Mouse (Mus musculus) macrophage (primary cell): ENCODE measurements around the gene Ppm1f. TPM values are rescaled to one million over a fixed set of nuclear protein-coding genes. Genes with fewer than 3 reads are reported as not detected.
"Not testable (repeated sequence)": the region's sequence is repeated elsewhere in the genome, so short reads cannot be mapped to it uniquely, and the experiment has no call there.

Source experiments
- H3K27ac ChIP-seq: fragments of 350-480 bp; formaldehyde crosslinking; 2 replicates; pipeline ENCODE4 v1.9.0; 2021
- H3K36me3 ChIP-seq: fragments of 350-480 bp; formaldehyde crosslinking; 2 replicates; pipeline ENCODE4 v1.9.0; 2021; ENCODE audit errors: inconsistent target
- H3K4me3 ChIP-seq: fragments of 350-480 bp; formaldehyde crosslinking; 2 replicates; pipeline ENCODE4 v1.9.0; 2021; ENCODE audit errors: inconsistent target
- H3K79me2 ChIP-seq: fragments of 350-480 bp; formaldehyde crosslinking; 2 replicates; pipeline ENCODE4 v1.9.0; 2021; ENCODE audit errors: inconsistent target
- WGBS: methylation state at CpG from one replicate; pipeline ENCODE4 v1.1.7; 2026; ENCODE audit warnings: inconsistent platforms; ENCODE audit not compliant: missing documents; 5-methylcytosine and 5-hydroxymethylcytosine counted together
- polyA plus RNA-seq: library from polyadenylated mRNA; stranded (reverse); fragments of 250-400 nt; gene quantifications from 3 replicates; pipeline ENCODE4 v1.2.4, GENCODE M21; 2018; ENCODE audit warnings: inconsistent platforms

The Ppm1f gene
- polyA plus RNA-seq, 1 experiment from 2014 or later: 6.8 TPM

DNA sequence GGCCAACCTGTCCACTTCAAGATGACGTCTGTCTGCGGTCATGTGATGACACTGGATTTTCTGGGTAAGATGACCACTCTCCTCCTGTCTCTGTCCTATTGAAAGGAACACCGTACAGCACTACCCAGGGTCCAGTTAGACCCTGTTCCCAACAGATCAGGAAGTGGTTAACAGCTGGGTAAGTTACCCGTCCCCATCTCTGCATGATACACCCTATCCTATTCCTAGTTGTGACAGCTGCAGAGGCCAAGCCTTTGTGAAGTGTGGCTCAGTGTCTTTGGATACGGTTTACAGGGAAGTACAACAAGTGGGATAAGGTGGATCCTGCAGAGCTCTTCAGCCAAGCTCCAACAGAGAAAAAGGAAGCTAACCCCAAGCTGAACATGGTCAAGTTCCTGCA is 17.2 kb upstream of the Ppm1f start:
- H3K4me3 ChIP-seq: no peak overlapping the region
- 75% methylated on average over 5 of the region's 5 CpGs for WGBS
- H3K36me3 ChIP-seq: peaks cover 79% of the 10 kb centered on the region
- H3K79me2 ChIP-seq: peaks cover 3% of the 10 kb centered on the region; the same call in 1 of the 2 replicates
- H3K27ac ChIP-seq: no peak overlapping the region

DNA sequence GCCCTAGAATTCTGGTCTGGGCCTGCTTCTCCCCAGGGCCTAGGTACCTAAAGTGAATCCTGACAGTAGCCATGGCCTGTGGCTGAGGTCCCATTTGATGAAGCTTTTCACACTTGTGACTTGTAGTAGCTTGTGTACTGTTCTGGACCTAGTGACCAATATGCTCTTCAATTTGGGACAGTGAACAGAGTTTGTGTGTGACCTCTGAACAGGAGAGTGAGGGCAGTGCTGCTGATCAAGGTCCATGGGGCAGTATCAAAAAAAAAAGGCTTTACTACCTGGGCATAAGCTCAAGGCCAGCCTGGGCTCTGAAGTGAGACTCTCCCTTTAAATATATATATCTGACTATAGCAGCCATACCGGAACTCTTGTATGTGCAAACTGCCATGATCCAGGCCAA is 7.9 kb upstream of the Ppm1f start:
- no peak overlapping the region for H3K4me3 ChIP-seq
- H3K79me2 ChIP-seq: no peaks in the 10 kb centered on the region
- H3K36me3 ChIP-seq: peaks cover 95% of the 10 kb centered on the region
- no peak overlapping the region for H3K27ac ChIP-seq
- 100% methylated on average over 1 of the region's 1 CpGs for WGBS

DNA sequence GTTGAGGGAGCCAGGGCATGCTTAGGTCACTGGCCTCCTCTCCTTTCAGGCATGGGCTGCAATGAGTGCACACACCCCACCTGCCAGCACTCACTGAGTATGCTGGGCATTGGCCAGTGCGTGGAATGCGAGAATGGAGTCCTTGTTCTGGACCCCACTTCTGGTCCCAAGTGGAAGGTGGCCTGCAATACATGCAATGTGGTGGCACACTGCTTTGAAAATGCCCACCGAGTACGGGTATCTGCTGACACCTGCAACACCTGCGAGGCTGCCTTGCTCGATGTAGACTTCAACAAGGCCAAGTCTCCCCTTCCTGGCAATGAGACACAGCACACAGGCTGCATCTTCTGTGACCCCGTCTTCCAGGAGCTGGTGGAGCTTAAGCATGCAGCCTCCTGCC is 3.9 kb upstream of the Ppm1f start:
- whole genome bisulfite sequencing: 96% methylated on average over 7 of the region's 7 CpGs
- H3K27ac ChIP-seq: no peak overlapping the region
- no peak overlapping the region for H3K4me3 ChIP-seq
- H3K79me2 ChIP-seq: no peaks in the 10 kb centered on the region
- peaks cover 56% of the 10 kb centered on the region for H3K36me3 ChIP-seq

GRCm38 (mm10) chr16:16896015-16896381 is 271 bp upstream of the Ppm1f start:
- no peak overlapping the region for H3K27ac ChIP-seq
- WGBS: 9% methylated on average over 4 of the region's 4 CpGs
- peaks cover 20% of the 10 kb centered on the region for H3K36me3 ChIP-seq
- H3K4me3 ChIP-seq: no peak overlapping the region
- no peaks in the 10 kb centered on the region for H3K79me2 ChIP-seq

- Histone ChIP-seq H3K36me3 (peaks cover 8% of the 10 kb centered on the region; the same call in 1 of the 2 replicates), H3K79me2 (no peaks in the 10 kb centered on the region), H3K4me3 (peak overlapping the region; percentile 70), H3K27ac (no peak overlapping the region)
- WGBS: 28% methylated on average over 10 of the region's 10 CpGs
Observed at GRCm38 (mm10) chr16:16897056-16897584, 851 bp downstream of the Ppm1f start.

GRCm38 (mm10) chr16:16902329-16902728 is 6.1 kb downstream of the Ppm1f start:
- Histone ChIP-seq H3K4me3 (no peak overlapping the region), H3K27ac (no peak overlapping the region), H3K36me3 (no peaks in the 10 kb centered on the region; the same call in 1 of the 2 replicates), H3K79me2 (no peaks in the 10 kb centered on the region)
- 15% methylated on average over 4 of the region's 4 CpGs for WGBS

DNA sequence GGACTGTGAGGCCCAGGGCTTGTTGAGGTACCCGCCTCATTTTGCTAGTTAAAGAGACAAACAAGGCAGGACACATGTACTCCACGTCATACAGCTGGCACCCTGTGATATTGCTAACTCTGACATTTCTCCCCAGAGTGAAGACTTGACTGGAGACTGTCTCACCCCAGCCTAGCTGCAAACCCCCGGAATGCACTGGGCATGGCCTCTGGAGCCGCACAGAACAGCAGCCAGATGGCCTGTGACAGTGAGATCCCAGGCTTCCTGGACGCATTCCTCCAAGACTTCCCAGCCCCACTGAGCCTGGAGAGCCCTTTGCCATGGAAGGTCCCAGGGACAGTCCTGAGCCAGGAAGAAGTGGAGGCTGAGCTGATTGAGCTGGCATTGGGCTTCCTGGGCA is 6.9 kb downstream of the Ppm1f start:
- WGBS: 93% methylated on average over 5 of the region's 5 CpGs
- Histone ChIP-seq H3K79me2 (no peaks in the 10 kb centered on the region), H3K27ac (no peak overlapping the region), H3K36me3 (no peaks in the 10 kb centered on the region; the same call in 1 of the 2 replicates), H3K4me3 (no peak overlapping the region)

DNA sequence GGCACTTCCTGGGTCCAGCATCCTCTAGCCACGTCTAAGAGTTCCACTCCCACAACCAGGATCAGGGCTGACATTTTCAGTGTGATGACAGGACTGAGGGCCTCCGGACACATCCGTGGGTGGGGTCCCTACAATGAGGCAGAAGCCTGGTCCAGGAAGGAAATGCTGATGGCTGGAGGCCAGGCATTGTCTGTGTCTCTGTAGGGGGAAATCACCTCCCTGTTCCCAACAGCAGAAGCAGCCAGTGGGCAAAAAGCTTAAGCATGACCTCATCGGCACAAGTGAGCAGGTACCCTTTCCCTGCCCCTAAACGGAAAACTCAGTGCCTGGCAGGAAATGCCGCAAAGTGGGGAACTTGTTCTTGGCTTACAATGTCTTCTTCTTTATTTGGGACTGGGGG is 11.5 kb downstream of the Ppm1f start:
- Histone ChIP-seq H3K4me3 (no peak overlapping the region), H3K36me3 (peaks cover 6% of the 10 kb centered on the region; the same call in 1 of the 2 replicates), H3K27ac (no peak overlapping the region), H3K79me2 (no peaks in the 10 kb centered on the region)
- 41% methylated on average over 6 of the region's 6 CpGs for WGBS

- Histone ChIP-seq H3K4me3 (no peak overlapping the region), H3K36me3 (peaks cover 17% of the 10 kb centered on the region; the same call in 1 of the 2 replicates), H3K79me2 (no peaks in the 10 kb centered on the region), H3K27ac (no peak overlapping the region)
- 58% methylated on average over 13 of the region's 13 CpGs for WGBS
Observed at GRCm38 (mm10) chr16:16911641-16912597, 15.7 kb downstream of the Ppm1f start.

DNA sequence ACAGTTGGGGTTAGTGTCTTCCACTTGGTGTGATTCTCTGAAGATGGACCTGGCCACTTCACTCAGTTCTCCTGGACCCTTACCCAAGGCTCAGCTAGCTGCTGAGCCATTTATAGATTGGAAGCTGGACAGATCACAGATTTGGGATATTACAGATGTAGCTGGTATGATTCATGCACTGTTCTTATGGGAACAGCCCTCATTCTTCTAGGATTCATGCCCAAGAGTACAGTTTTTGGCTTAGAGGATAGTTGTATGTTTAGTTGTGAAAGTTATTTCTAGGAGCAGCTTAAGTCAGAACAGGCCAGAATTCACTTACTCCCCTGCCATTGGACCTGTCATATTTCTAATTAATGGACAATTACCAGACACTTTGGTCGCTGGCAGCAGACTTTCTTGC is 17.2 kb downstream of the Ppm1f start:
- H3K4me3 ChIP-seq: no peak overlapping the region
- H3K79me2 ChIP-seq: no peaks in the 10 kb centered on the region
- peaks cover 30% of the 10 kb centered on the region; the same call in 1 of the 2 replicates for H3K36me3 ChIP-seq
- 83% methylated on average over 1 of the region's 1 CpGs for WGBS
- H3K27ac ChIP-seq: no peak overlapping the region

GRCm38 (mm10) chr16:16918441-16919117 is 22.3 kb downstream of the Ppm1f start:
- no peak overlapping the region for H3K4me3 ChIP-seq
- no peaks in the 10 kb centered on the region for H3K79me2 ChIP-seq
- H3K36me3 ChIP-seq: peaks cover 25% of the 10 kb centered on the region; the same call in 1 of the 2 replicates
- WGBS: 81% methylated on average over 7 of the region's 7 CpGs
- H3K27ac ChIP-seq: no peak overlapping the region

DNA sequence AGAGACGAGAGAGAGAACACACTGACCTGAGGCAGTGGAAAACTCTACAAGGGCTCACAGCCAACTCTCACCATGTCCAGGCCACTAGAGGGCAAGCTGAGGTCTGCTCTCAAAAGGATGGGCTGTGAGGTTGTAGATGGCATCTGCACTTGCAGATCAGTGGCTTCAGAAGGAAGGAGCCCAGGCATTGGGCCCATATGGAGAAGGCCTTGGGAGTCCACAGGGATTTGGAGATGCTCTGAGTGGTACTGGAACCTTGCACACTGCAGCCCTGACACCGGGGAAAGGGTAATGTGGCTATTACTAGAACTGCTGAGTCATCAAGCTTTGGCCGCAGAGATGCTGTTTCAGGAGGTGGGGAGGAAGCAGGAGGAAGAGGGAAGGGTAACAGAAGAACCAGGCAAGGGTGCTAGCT is 24.8 kb downstream of the Ppm1f start:
- no peak overlapping the region for H3K27ac ChIP-seq
- WGBS: 12% methylated on average over 3 of the region's 3 CpGs
- no peak overlapping the region for H3K4me3 ChIP-seq
- H3K36me3 ChIP-seq: peaks cover 18% of the 10 kb centered on the region; the same call in 1 of the 2 replicates
- H3K79me2 ChIP-seq: no peaks in the 10 kb centered on the region

DNA sequence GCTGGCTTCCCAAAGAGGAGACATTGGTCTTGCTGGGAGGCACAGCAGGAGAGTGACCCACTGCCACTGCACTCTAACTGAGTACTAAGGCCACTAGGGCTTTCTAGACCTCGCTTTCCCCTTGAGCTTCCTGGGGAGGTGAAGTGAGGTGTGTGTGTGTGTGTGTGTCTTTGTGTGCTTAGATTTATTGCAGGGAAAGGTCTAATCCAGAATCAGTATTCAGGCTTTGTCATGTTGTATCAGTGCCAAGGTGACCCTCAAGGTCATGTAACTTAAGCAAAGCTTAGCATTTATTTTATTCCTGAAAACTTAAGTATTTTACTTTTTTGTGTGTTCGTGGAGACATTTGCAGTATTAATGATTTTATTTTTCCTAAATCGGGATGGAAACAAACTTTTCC is 28.2 kb downstream of the Ppm1f start:
- 80% methylated on average over 3 of the region's 3 CpGs for WGBS
- H3K4me3 ChIP-seq: no peak overlapping the region
- H3K36me3 ChIP-seq: no peaks in the 10 kb centered on the region
- no peaks in the 10 kb centered on the region for H3K79me2 ChIP-seq
- no peak overlapping the region for H3K27ac ChIP-seq

DNA sequence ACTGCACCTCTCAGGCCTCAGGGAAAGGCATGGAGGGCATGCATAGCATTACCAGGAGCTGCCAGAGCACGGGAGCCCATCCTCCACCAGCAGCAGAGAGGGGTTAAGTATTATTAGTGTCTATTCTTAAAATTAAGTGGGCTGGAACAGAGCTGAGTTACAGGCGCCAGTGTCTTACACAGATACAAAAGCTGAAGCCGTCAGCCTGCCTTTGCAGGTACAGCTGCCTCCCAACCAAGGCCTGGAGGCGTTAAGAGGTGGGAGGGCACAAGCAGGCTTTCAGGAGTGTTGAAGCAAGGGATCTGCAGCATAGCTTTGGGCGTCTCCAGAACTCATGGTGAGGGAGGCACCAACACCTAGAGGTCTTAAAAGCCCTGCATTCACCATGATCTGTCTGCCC is 30.3 kb downstream of the Ppm1f start:
- Histone ChIP-seq H3K4me3 (no peak overlapping the region), H3K36me3 (no peaks in the 10 kb centered on the region), H3K27ac (no peak overlapping the region), H3K79me2 (no peaks in the 10 kb centered on the region)
- 92% methylated on average over 5 of the region's 5 CpGs for WGBS

- H3K79me2 ChIP-seq, H3K4me3 ChIP-seq, H3K36me3 ChIP-seq, H3K27ac ChIP-seq: not testable (repeated sequence)
- 100% methylated on average over 2 of the region's 3 CpGs for WGBS
Observed at GRCm38 (mm10) chr16:16928908-16929307, 32.6 kb downstream of the Ppm1f start.
